Mouse (Mus musculus) CH12.LX (cell line): ENCODE results near the gene Acaca.

Source experiments
- CTCF ChIP-seq, 2 experiments: IDR thresholded peaks in 1 of 2; conservative IDR thresholded peaks in 1 of 2; 2 replicates each; pipeline ENCODE4 v1.5.1; 2011 to 2012; ENCODE audit warnings: low read depth in 2 of 2, low read length in 2 of 2, improper control_type of control experiment in 1 of 2, inconsistent platforms in 1 of 2, mild to moderate bottlenecking in 1 of 2, moderate library complexity in 1 of 2
- EP300 ChIP-seq: IDR thresholded peaks from 2 replicates; pipeline ENCODE4 v1.6.1; 2011; ENCODE audit warnings: low read length, improper control_type of control experiment
- IRF4 ChIP-seq: IDR thresholded peaks from 2 replicates; pipeline ENCODE4 v1.6.1; 2014; ENCODE audit warnings: low read depth, mild to moderate bottlenecking, inconsistent platforms, low read length, improper control_type of control experiment
- JUN ChIP-seq: IDR thresholded peaks from 2 replicates; pipeline ENCODE4 v1.6.1; 2011; ENCODE audit warnings: low read depth, mild to moderate bottlenecking, low read length, improper control_type of control experiment, moderate library complexity; ENCODE audit not compliant: insufficient read depth
- JUND ChIP-seq: conservative IDR thresholded peaks from 2 replicates; pipeline ENCODE4 v1.6.1; 2011; ENCODE audit warnings: low read depth, low read length, improper control_type of control experiment
- KAT2A ChIP-seq: IDR thresholded peaks from 2 replicates; pipeline ENCODE4 v1.6.1; 2012; ENCODE audit warnings: low read length, improper control_type of control experiment, inconsistent platforms; ENCODE audit not compliant: insufficient replicate concordance
- MAFK ChIP-seq: IDR thresholded peaks from 2 replicates; pipeline ENCODE4 v1.6.1; 2011; ENCODE audit warnings: low read length, improper control_type of control experiment; ENCODE audit not compliant: insufficient replicate concordance
- MAX ChIP-seq: IDR thresholded peaks from 2 replicates; pipeline ENCODE4 v1.6.1; 2011; ENCODE audit warnings: low read length, improper control_type of control experiment
- MAZ ChIP-seq: IDR thresholded peaks from 2 replicates; pipeline ENCODE4 v1.6.1; 2012; ENCODE audit warnings: low read depth, mild to moderate bottlenecking, inconsistent platforms, low read length, improper control_type of control experiment, moderate library complexity
- POLR2A ChIP-seq: IDR thresholded peaks from 2 replicates; pipeline ENCODE4 v1.6.1; 2011; ENCODE audit warnings: low read depth, mild to moderate bottlenecking, improper control_type of control experiment, low read length
- POLR2AphosphoS2 ChIP-seq: IDR thresholded peaks from 2 replicates; pipeline ENCODE4 v1.6.1; 2011; ENCODE audit warnings: low read depth, low read length, improper control_type of control experiment
- RAD21 ChIP-seq: IDR thresholded peaks from 2 replicates; pipeline ENCODE4 v1.6.1; 2011; ENCODE audit warnings: low read depth, mild to moderate bottlenecking, low read length, improper control_type of control experiment, moderate library complexity
- USF1 ChIP-seq: IDR thresholded peaks from 2 replicates; pipeline ENCODE4 v1.6.1; 2014; ENCODE audit warnings: low read depth, mild to moderate bottlenecking, inconsistent platforms, low read length, improper control_type of control experiment
- ZMIZ1 ChIP-seq: IDR thresholded peaks from 2 replicates; pipeline ENCODE4 v1.6.1; 2012; ENCODE audit warnings: low read depth, mild to moderate bottlenecking, inconsistent platforms, low read length, improper control_type of control experiment

- TF ChIP-seq MAZ (no peak), IRF4 (no peak), ZMIZ1 (no peak), POLR2A (no peak), EP300 (no peak), MAX (no peak), POLR2AphosphoS2 (no peak), MAFK (no peak), JUN (no peak), KAT2A (no peak), CTCF (conservative IDR thresholded peaks at IDR 0.05 in 1 of 2, IDR thresholded peaks at IDR 0.05 in 1 of 2; ENCODE audit: low read depth in 2 of 2, low read length in 2 of 2) (no peak), JUND (no peak), USF1 (no peak), RAD21 (no peak)
Measured at GRCm38 (mm10) chr11:84426633-84426998, 297.1 kb downstream of the Acaca start.
